Mouse (Mus musculus): ENCODE results near the gene Tmem229b.

- TF ChIP-seq CTCF (IDR thresholded peaks at IDR 0.05) (no peak), POLR2A (IDR thresholded peaks at IDR 0.05; ENCODE audit: insufficient read depth, low read depth, low read length) (no peak), EP300 (IDR thresholded peaks at IDR 0.05; ENCODE audit: insufficient read depth, low read depth, low read length) (no peak)
Observed at GRCm38 (mm10) chr12:78981938-78982825, 25.2 kb downstream of the Tmem229b start.

All from heart, adult 2 months (tissue).